Mouse (Mus musculus) 3134 (cell line): ENCODE data around the gene Rgmb.

Experiments
- DNase-seq: peaks from one replicate; pipeline ENCODE4 v3.0.0-alpha.2; 2011; ENCODE audit warnings: low spot score; ENCODE audit not compliant: insufficient read length; ENCODE audit errors: extremely low read depth

Rgmb gene

DNA sequence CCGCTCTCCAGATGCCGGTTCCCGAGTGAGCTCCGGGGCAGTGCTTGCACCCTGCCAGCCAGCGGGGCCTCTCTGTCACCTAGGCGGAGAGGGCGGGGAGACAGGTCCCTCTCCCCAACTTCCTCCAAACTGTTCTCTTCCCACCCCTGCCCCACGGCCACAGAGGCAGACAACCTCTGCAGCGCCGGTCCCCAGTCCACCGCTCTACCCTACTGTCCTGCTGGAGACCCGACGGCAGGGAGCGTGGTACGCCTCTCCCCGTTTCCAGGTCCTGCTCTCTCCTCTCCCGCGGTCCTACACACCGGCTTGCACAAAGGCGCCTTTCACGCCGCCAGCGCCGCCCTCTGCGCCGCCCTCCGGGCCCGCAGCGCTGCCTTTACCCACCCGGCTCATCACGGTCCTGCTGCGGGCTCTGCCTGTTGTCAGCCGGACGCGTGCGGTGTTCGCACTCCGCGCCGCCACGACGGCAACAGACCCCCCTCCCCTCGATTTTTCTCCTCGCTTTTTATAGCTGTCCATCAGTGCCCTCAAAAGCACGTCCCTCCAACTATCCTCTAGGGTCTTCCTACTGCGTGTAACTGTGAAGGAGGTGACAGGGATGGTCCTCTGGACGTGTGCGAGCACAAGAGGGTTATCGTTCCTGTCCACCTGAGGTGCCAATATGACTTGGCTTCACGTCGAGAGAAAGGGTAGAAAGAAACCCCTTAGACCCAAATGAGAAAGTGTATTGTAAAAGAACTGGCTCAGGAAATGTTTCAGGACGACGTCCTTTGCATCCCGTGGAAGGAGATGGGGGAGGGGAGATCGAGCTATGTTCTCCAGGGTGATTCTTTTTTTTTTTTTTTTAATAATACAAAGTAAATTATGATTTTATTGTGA lies at the start of gene Rgmb:
TSS of gene Rgmb (minus strand) at position 274 of the 879 bp plus-strand sequence.
- no peak for DNase-seq

- no peak for DNase-seq
Observed at GRCm38 (mm10) chr17:15874765-15875164, 43.9 kb upstream of the Rgmb start.

DNA sequence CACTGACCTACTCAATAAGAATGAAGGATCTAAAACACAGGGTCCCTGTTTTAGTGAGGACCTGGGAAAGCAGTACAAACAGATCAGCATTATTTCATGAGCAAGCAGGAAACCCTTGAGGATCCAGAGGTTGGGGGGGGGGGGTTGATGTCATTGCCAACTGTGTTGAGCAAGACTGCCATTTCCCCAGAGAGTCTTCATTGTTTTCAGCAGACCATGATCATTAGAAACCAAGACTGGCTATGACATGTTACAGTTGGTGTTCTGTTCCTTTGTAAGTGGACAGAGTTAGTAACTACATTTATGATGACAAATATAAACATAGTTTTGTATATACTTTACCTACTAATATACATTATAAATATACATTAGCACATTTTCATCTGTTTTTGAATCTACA lies 41.3 kb upstream of the Rgmb start:
- no peak for DNase-seq

DNA sequence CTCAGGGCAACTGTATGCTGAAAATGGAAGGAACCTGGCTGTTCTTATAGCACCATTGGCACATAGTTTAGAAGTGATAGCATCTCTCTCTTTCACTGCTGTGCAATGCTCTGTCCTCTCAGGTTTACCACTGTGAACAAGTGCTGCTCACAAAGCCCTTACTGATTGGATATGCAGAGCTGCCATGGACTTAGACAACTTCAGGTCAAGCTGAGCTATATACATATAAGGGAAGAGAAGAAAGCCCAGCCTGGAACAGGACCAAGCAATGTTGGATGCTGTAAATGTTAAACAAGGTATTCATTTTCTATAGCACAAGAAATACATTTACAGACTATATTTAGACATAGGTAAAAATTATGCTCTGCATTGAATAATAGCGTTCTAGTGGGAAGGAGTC lies 34.4 kb upstream of the Rgmb start:
- DNase-seq = no peak

DNA sequence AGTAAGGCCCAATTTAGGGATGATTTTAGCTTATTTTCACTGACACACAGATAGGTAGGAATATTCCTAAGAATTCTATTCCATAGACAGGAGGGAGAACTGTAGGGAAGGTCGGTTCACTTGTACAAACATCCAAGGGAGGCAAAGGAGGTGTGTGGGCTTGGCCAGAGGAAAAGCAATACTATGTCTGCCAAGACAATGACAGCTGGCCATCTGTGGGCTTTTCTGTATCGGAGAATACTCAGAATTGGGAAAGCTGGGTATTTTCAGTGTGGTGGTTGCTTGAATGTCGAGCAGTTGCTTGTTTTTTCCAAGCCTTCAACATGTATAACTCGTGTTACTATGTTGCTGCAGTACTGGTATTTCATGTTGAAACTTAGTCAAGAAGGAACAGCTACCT lies 31.5 kb upstream of the Rgmb start:
- no peak for DNase-seq

DNA sequence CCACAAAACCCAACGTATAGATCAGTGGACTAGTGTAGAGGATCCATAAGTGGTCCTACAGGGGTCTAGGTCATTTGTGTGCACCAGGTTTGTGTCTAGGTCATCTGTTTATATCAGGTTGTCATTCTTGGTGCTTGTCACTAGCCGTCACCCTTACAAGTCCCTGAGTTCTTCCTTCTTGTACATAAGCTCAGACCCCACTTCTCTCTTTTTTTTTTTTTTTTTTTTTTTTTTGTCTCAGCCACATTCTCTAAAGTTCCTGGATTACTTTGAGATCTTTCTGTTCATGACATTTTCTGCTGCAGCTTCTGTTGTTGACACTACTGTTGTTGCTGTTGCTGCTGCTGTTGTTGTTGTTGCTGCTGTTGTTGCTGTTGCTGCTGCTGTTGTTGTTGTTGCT lies 22.3 kb upstream of the Rgmb start:
- no peak for DNase-seq

- no peak for DNase-seq
Observed at GRCm38 (mm10) chr17:15850544-15850943, 19.7 kb upstream of the Rgmb start.

DNA sequence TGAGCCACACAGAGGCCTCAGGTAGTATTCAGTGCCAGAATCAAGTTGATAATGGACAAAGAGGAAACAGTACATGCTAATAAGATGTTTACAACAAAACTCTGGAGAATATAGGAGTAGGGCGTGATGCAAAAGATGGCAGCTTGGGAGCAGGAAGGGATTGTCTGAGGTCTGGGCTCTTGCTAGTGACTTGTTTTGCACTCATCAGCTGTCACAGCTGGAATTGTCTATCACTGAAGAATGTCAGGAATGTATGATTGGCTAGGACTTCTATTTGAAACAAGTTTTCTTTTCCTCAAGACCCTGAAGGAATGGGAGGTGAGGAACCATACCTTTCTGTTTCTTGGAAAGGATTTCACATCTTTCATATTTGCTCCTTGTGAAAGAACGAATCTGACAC lies 10.6 kb upstream of the Rgmb start:
- DNase-seq = no peak

- no peak for DNase-seq
Observed at GRCm38 (mm10) chr17:15832398-15832797, 1.6 kb upstream of the Rgmb start.

DNA sequence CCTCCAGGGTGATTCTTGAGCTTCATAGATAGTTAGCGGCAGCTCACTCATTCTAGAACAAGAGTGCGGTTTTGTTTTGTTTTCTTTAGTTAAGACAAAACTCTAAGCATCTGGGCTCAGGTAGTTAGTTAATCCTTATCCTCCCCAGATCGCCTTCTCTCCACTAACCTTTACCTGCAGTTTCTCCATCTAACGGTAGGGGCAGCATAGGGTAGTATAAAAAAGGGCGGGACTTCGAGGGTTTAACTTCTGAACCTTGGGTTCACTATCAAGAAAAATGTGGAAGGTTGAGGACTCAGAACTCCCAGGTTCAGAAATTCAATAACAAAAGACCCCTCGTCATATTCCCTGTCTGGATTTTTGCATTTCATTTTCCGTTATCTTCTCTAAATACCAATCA lies 971 bp upstream of the Rgmb start:
- DNase-seq = no peak

GRCm38 (mm10) chr17:15830171-15830765 lies 571 bp downstream of the Rgmb start:
- no peak for DNase-seq

GRCm38 (mm10) chr17:15829198-15830170 lies 1.4 kb downstream of the Rgmb start:
- no peak for DNase-seq

DNA sequence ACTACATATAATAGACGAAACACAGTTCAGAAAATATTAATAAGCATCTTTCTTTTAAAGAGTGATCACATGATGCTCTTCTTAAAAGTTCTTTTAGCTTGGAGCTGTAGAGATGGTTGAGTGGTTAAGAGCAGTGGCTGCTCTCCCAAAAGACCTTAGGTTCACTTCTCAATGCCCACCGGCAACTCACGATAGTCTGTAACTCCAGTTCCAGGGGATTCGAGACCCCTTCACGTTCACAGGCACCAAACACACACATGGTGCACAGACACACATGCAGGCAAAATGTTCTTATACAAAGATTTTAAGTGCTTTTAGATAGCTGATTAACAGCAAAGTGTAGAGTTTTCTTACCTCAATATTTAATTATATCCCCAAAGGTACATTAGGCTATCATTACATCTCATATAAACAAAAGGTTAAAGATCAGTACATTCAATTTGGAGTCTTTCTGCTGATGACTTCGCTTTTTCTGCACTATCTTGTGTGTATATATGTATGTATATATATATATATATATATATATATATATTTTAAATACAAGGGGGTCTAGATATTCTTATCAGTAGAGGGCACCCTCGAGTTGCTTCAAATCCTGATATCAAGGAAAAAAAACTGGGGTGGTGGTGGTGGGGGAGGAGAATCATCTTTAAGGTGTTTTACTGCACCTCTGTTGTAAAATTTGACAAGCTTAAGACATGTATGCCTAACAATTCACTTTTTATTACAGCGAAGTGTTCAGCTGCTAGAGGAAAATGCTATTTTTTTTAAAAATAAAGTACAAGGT lies 2.5 kb downstream of the Rgmb start:
- no peak for DNase-seq

DNA sequence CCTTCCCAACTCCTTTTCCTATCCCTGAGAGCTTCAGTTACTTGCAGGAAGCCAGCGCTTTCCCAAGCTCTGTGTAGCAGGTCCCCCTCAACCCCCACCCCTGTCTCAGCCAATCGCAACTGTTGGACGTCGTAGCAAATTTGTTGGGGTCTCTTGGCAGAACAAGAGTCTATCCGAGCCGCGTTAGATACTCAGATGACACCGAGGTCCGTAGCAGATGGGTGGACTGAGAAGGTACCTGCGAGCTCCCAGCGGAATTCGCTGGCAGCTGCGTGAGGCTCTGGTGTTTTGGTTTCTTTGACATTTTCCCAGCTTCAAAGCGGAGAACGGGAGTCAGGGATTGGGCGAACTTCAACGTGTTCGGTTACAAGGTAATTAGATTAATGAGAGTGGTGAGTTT lies 3.9 kb downstream of the Rgmb start:
- DNase-seq = no peak

GRCm38 (mm10) chr17:15826444-15826909 lies 4.4 kb downstream of the Rgmb start:
- DNase-seq = peak; percentile 98

- peak; percentile 69 for DNase-seq
Observed at GRCm38 (mm10) chr17:15825481-15826396, 5.1 kb downstream of the Rgmb start.

DNA sequence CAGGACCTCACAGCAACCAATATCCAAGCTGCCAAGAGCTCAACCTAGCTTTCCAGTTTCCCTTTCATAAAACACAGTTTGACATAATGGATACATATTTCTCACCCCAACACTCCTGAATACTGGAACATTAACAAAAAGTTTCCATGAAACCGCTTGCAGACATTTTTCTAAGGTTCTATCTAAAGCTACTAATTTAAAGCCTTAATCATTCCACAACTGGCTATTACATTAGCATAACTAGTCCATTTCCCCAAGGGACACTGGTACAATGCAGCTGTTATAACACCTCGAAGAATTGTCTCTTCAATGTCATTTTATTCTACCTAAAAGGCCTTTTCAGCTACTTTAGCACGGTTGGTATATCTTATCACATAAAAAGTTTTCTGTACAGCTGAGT lies 6.0 kb downstream of the Rgmb start:
- no peak for DNase-seq

- DNase-seq = no peak
Observed at GRCm38 (mm10) chr17:15824337-15824736, 6.5 kb downstream of the Rgmb start.

DNA sequence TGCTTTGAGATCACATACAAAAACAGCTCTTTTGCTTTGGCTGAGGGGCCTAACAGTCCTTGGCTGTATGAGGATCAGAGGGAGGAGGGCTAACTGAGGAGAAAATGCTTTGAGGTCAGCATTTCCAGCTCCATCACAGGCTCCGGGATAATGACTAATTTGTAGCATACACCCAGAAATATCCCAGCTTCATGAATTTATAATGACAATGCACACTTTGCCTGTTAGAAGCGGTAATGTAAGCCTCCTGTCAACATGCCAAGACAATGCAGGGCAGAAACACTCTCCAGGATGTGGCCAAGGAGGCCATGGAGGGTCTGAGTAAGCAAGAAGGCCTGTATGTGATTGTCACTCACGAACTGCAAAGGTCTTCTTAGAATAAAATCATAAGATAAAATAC lies 7.0 kb downstream of the Rgmb start:
- DNase-seq = no peak
